Mouse (Mus musculus) limb, embryonic 15.5 days (tissue): ENCODE measurements around the gene Nploc4. TPM values are rescaled to one million over a fixed set of nuclear protein-coding genes. Genes with fewer than 3 reads are reported as not detected.

Experiments
- ATAC-seq: fragments of 200-750 bp; cut with Nextera tagmentation; 2 replicates; pipeline ENCODE4 v1.8.0; 2017; ENCODE audit warnings: low read depth, moderate TSS enrichment; ENCODE audit not compliant: insufficient number of reproducible peaks, low FRiP score, low TSS enrichment
- H3K27ac ChIP-seq: fragments of 300-500 bp; sonication (generic); 2 replicates; pipeline ENCODE4 v1.5.1; 2015; ENCODE audit warnings: moderate library complexity, mild to moderate bottlenecking, inconsistent platforms
- H3K27me3 ChIP-seq: fragments of 300-500 bp; sonication (generic); 2 replicates; pipeline ENCODE4 v1.6.1; 2015; ENCODE audit warnings: inconsistent platforms
- H3K36me3 ChIP-seq: fragments of 300-500 bp; sonication (generic); 2 replicates; pipeline ENCODE4 v1.6.1; 2015; ENCODE audit warnings: inconsistent platforms
- H3K4me1 ChIP-seq: fragments of 300-500 bp; sonication (generic); 2 replicates; pipeline ENCODE4 v1.6.1; 2015; ENCODE audit warnings: inconsistent platforms
- H3K4me2 ChIP-seq: fragments of 300-500 bp; sonication (generic); 2 replicates; pipeline ENCODE4 v1.6.1; 2015; ENCODE audit warnings: mild to moderate bottlenecking, inconsistent platforms
- H3K4me3 ChIP-seq: fragments of 300-500 bp; sonication (generic); 2 replicates; pipeline ENCODE4 v1.5.1; 2015; ENCODE audit warnings: mild to moderate bottlenecking, inconsistent platforms
- H3K9ac ChIP-seq: fragments of 300-500 bp; sonication (generic); 2 replicates; pipeline ENCODE4 v1.6.1; 2015; ENCODE audit warnings: inconsistent platforms
- H3K9me3 ChIP-seq: fragments of 300-500 bp; sonication (generic); 2 replicates; pipeline ENCODE4 v1.6.1; 2016; ENCODE audit warnings: inconsistent platforms
- WGBS: fragments of 180-500 bp; shearing (Covaris S2); methylation state at CpG from one replicate; pipeline ENCODE4 v1.1.7; 2015; 5-methylcytosine and 5-hydroxymethylcytosine counted together
- microRNA-seq: library from miRNA; unstranded; fragments of <30 nt; microRNA quantifications from one replicate; pipeline ENCODE4, GENCODE M21; 2016
- polyA plus RNA-seq: library from polyadenylated mRNA; unstranded; fragments of >200 nt; fragmentation: Nextera tagmentation; extraction: Ambion mirVana; gene quantifications from 2 replicates; pipeline ENCODE4 v1.2.1, GENCODE M21; 2015

Gene Nploc4
- polyA plus RNA-seq, 1 experiment from 2014 or later, result 30.8 TPM

GRCm38 (mm10) chr11:120338786-120339185 is 98.7 kb downstream of the Nploc4 start:
- Histone ChIP-seq H3K27me3 (no peaks in the 10 kb centered on the region), H3K27ac (no peak overlapping the region), H3K36me3 (no peaks in the 10 kb centered on the region), H3K4me2 (no peak overlapping the region), H3K9me3 (no peaks in the 10 kb centered on the region), H3K9ac (no peak overlapping the region), H3K4me1 (no peaks in the 10 kb centered on the region), H3K4me3 (no peak overlapping the region)
- WGBS, result 72% methylated on average over 3 of the region's 3 CpGs
- ATAC-seq, result no peak

GRCm38 (mm10) chr11:120337447-120337846 is 100.1 kb downstream of the Nploc4 start:
- Histone ChIP-seq H3K36me3 (no peaks in the 10 kb centered on the region), H3K27ac (no peak overlapping the region), H3K27me3 (no peaks in the 10 kb centered on the region), H3K4me1 (no peaks in the 10 kb centered on the region), H3K4me2 (no peak overlapping the region), H3K9ac (no peak overlapping the region), H3K4me3 (no peak overlapping the region), H3K9me3 (no peaks in the 10 kb centered on the region)
- WGBS, result 34% methylated on average over 2 of the region's 2 CpGs
- ATAC-seq, result no peak

- H3K9me3 ChIP-seq, result no peaks in the 10 kb centered on the region
- H3K27ac ChIP-seq, result no peak overlapping the region
- 70% methylated on average over 6 of the region's 6 CpGs for WGBS
- H3K36me3 ChIP-seq, result no peaks in the 10 kb centered on the region
- H3K4me3 ChIP-seq, result no peak overlapping the region
- no peaks in the 10 kb centered on the region for H3K4me1 ChIP-seq
- no peak for ATAC-seq
- no peak overlapping the region for H3K4me2 ChIP-seq
- no peak overlapping the region for H3K9ac ChIP-seq
- no peaks in the 10 kb centered on the region for H3K27me3 ChIP-seq
Measured at GRCm38 (mm10) chr11:120335431-120336021, 102.0 kb downstream of the Nploc4 start.

Small RNA genes lying within 50 kb of the gene (microRNA-seq; reads per million reads assigned to microRNA genes)
- gene Gm23419 (not detected), gene Mir6935 (1.0 reads per million)

Other genes starting within 250 kb of the Nploc4 start
- 5.8 and 6.7 TPM in 2 replicates for gene Bahcc1, start 204.8 kb downstream of the Nploc4 start, polyA plus RNA-seq
- gene Actg1, start 89.2 kb downstream of the Nploc4 start, polyA plus RNA-seq, result 2,203 and 2,296 TPM in 2 replicates
- 0.31 and 0.79 TPM in 2 replicates for gene Fscn2, start 76.2 kb downstream of the Nploc4 start, polyA plus RNA-seq
- 33.1 and 33.3 TPM in 2 replicates for gene Faap100, start 58.9 kb downstream of the Nploc4 start, polyA plus RNA-seq
- 0.28 and 0.43 TPM in 2 replicates for gene Tspan10, start 4.9 kb upstream of the Nploc4 start, polyA plus RNA-seq
- gene Pde6g, start 15.8 kb upstream of the Nploc4 start, polyA plus RNA-seq, result 0.17 and 0.52 TPM in 2 replicates
- gene Oxld1, start 20.4 kb upstream of the Nploc4 start, polyA plus RNA-seq, result 13.1 and 14.4 TPM in 2 replicates
- 32.4 and 34.1 TPM in 2 replicates for gene Ccdc137, start 20.4 kb upstream of the Nploc4 start, polyA plus RNA-seq
- gene Arl16, start 29.9 kb upstream of the Nploc4 start, polyA plus RNA-seq, result 50.5 and 53.8 TPM in 2 replicates
- gene Mrpl12, start 46.9 kb upstream of the Nploc4 start, polyA plus RNA-seq, result 113 and 121 TPM in 2 replicates
- gene Slc25a10, start 54.1 kb upstream of the Nploc4 start, polyA plus RNA-seq, result 36.7 and 36.9 TPM in 2 replicates
- 3.5 and 4.4 TPM in 2 replicates for gene Gcgr, start 93.0 kb upstream of the Nploc4 start, polyA plus RNA-seq
- 237 and 239 TPM in 2 replicates for gene Mcrip1, start 112.0 kb upstream of the Nploc4 start, polyA plus RNA-seq
- gene Ppp1r27, start 113.4 kb upstream of the Nploc4 start, polyA plus RNA-seq, result 3.2 and 11.9 TPM in 2 replicates
- gene P4hb, start 135.5 kb upstream of the Nploc4 start, polyA plus RNA-seq, result 1,021 and 1,099 TPM in 2 replicates
- 581 and 641 TPM in 2 replicates for gene Arhgdia, start 143.9 kb upstream of the Nploc4 start, polyA plus RNA-seq
- 342 and 405 TPM in 2 replicates for gene Alyref, start 160.7 kb upstream of the Nploc4 start, polyA plus RNA-seq
- 212 and 215 TPM in 2 replicates for gene Anapc11, start 160.7 kb upstream of the Nploc4 start, polyA plus RNA-seq
- gene Npb, start 170.8 kb upstream of the Nploc4 start, polyA plus RNA-seq, result 2.2 and 2.9 TPM in 2 replicates
- 130 and 136 TPM in 2 replicates for gene Pcyt2, start 180.2 kb upstream of the Nploc4 start, polyA plus RNA-seq
- gene Sirt7, start 187.5 kb upstream of the Nploc4 start, polyA plus RNA-seq, result 32.9 and 33.4 TPM in 2 replicates
- gene Mafg, start 195.9 kb upstream of the Nploc4 start, polyA plus RNA-seq, result 26.6 and 32.9 TPM in 2 replicates
- gene Pycr1, start 206.1 kb upstream of the Nploc4 start, polyA plus RNA-seq, result 61.6 and 72.1 TPM in 2 replicates
- 0.61 and 4.0 TPM in 2 replicates for gene Myadml2, start 210.4 kb upstream of the Nploc4 start, polyA plus RNA-seq
- gene Notum, start 223.5 kb upstream of the Nploc4 start, polyA plus RNA-seq, result 4.8 and 5.4 TPM in 2 replicates
- 107 TPM in 2 replicates for gene Aspscr1, start 235.3 kb upstream of the Nploc4 start, polyA plus RNA-seq